Mouse (Mus musculus): ENCODE results near the gene Ntrk3.

DNA sequence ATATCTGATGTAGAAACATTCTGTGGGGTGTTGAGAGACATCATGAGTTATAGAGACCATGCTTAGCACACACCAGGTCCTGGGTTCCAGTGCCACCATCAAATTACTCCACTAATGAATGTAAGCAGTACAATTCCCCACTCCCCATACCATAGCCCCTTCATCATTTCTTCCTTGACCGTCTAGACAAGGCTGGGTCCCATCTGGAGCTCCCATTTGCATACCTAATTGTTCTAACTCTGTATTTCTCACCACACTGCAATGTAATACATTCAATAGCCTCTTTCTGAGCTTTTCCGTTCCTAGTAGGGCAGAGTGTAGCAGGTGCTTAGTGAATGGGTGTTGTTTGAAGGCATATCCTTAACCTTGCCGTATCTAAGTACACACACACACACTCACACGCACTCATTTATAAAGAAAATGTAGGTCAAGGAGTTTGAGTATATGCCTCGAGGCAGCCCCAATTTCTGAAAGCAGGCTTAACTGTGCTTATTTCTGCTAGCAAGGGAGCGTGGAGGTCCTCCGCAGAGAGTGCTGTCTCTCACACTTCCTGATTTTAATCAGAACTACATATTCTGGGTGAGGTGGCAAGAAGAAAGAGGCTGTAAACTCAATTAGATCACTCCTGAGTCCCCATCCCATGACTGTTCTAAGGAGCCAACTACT, 17.9 kb downstream of the Ntrk3 start:
- TF ChIP-seq CTCF (conservative IDR thresholded peaks at IDR 0.05; ENCODE audit: insufficient read depth, insufficient read length, low read depth, low read length) (no peak), POLR2A (IDR thresholded peaks at IDR 0.05; ENCODE audit: low read depth, low read length) (no peak)
